Mouse (Mus musculus) stomach, embryonic 16.5 days (tissue): ENCODE data around the gene Tusc2. TPM values are rescaled to one million over a fixed set of nuclear protein-coding genes. Genes with fewer than 3 reads are reported as not detected.
A peak's percentile ranks its signal among the peaks of the same experiment; 100 is the strongest.

Experiments
- ATAC-seq: fragments of 200-750 bp; cut with Nextera tagmentation; 2 replicates; pipeline ENCODE4 v1.8.0; 2017; ENCODE audit warnings: moderate number of reproducible peaks, moderate TSS enrichment; ENCODE audit not compliant: insufficient read depth, low FRiP score
- H3K27ac ChIP-seq: fragments of 300-500 bp; sonication (generic); 2 replicates; pipeline ENCODE4 v1.5.1; 2014; ENCODE audit warnings: low read length
- H3K27me3 ChIP-seq: fragments of 300-500 bp; sonication (generic); 2 replicates; pipeline ENCODE4 v1.6.1; 2014; ENCODE audit warnings: low read length, control low read depth, mixed read lengths; ENCODE audit not compliant: control insufficient read depth, insufficient read depth
- H3K36me3 ChIP-seq: fragments of 300-500 bp; sonication (generic); 2 replicates; pipeline ENCODE4 v1.6.1; 2014; ENCODE audit warnings: low read length; ENCODE audit not compliant: control insufficient read depth, insufficient read depth
- H3K4me1 ChIP-seq: fragments of 300-500 bp; sonication (generic); 2 replicates; pipeline ENCODE4 v1.6.1; 2014; ENCODE audit warnings: low read length, control low read depth, mixed read lengths; ENCODE audit not compliant: control insufficient read depth, insufficient read depth
- H3K4me2 ChIP-seq: fragments of 300-500 bp; sonication (generic); 2 replicates; pipeline ENCODE4 v1.6.1; 2014; ENCODE audit warnings: low read depth, low read length, mixed read lengths
- H3K4me3 ChIP-seq: fragments of 300-500 bp; sonication (generic); replicated peaks from 2 replicates; pipeline ENCODE4 v1.5.1; 2014; ENCODE audit warnings: mild to moderate bottlenecking, low read length
- H3K9ac ChIP-seq: fragments of 300-500 bp; sonication (generic); 2 replicates; pipeline ENCODE4 v1.6.1; 2014; ENCODE audit warnings: low read length
- H3K9me3 ChIP-seq: fragments of 300-500 bp; sonication (generic); replicated peaks from 2 replicates; pipeline ENCODE4 v1.6.1; 2016; ENCODE audit warnings: low read length, control low read depth; ENCODE audit not compliant: control insufficient read depth
- WGBS: fragments of 180-500 bp; shearing (Covaris S2); extraction: QIAGEN DNeasy Blood & Tissue Kit; methylation state at CpG from one replicate; pipeline ENCODE4 v1.1.7; 2014; 5-methylcytosine and 5-hydroxymethylcytosine counted together
- polyA plus RNA-seq: library from polyadenylated mRNA; unstranded; fragments of >200 nt; fragmentation: Nextera tagmentation; extraction: Ambion mirVana; gene quantifications from 2 replicates; pipeline ENCODE4 v1.2.1, GENCODE M21; 2015

The Tusc2 gene
- polyA plus RNA-seq, 1 experiment from 2014 or later: 38.2 TPM

GRCm38 (mm10) chr9:107577871-107578270 is 14.8 kb downstream of the Tusc2 start:
- H3K4me3 ChIP-seq: peak overlapping the region; percentile 4; the same call in 1 of the 2 replicates
- ATAC-seq: no peak
- WGBS: 88% methylated on average over 10 of the region's 10 CpGs
- H3K9ac ChIP-seq: peak overlapping the region; percentile 67; the same call in 1 of the 2 replicates
- H3K27me3 ChIP-seq: no peaks in the 10 kb centered on the region
- peak overlapping the region; percentile 56 for H3K4me2 ChIP-seq
- H3K36me3 ChIP-seq: peaks cover 7% of the 10 kb centered on the region; the same call in 1 of the 2 replicates
- no peak overlapping the region for H3K27ac ChIP-seq
- no peaks in the 10 kb centered on the region for H3K9me3 ChIP-seq
- peaks cover 28% of the 10 kb centered on the region for H3K4me1 ChIP-seq

- WGBS: 72% methylated on average over 3 of the region's 3 CpGs
- no peaks in the 10 kb centered on the region for H3K9me3 ChIP-seq
- H3K9ac ChIP-seq: peak within 1 kb of the TSS; percentile 67; the same call in 1 of the 2 replicates
- H3K4me1 ChIP-seq: peaks cover 28% of the 10 kb centered on the region
- peak within 1 kb of the TSS; percentile 56 for H3K4me2 ChIP-seq
- ATAC-seq: no peak
- H3K27me3 ChIP-seq: no peaks in the 10 kb centered on the region
- peak within 1 kb of the TSS; percentile 94 for H3K27ac ChIP-seq
- H3K4me3 ChIP-seq: peak within 1 kb of the TSS; percentile 4; the same call in 1 of the 2 replicates
- peaks cover 2% of the 10 kb centered on the region; the same call in 1 of the 2 replicates for H3K36me3 ChIP-seq
Observed at GRCm38 (mm10) chr9:107578587-107578986, 15.5 kb downstream of the Tusc2 start, which contains the start of gene Naa80. Gene Naa80 (plus strand): TSS chr9:107578887.

- Histone ChIP-seq H3K9me3 (no peaks in the 10 kb centered on the region), H3K36me3 (no peaks in the 10 kb centered on the region; the same call in 1 of the 2 replicates), H3K27me3 (no peaks in the 10 kb centered on the region), H3K9ac (0 out of 2 replicates have a peak overlapping the region, but pooled peaks have one; percentile 13), H3K4me3 (no peak overlapping the region), H3K4me2 (no peak overlapping the region), H3K4me1 (peaks cover 28% of the 10 kb centered on the region), H3K27ac (peak overlapping the region; percentile 94)
- 90% methylated on average over 14 of the region's 14 CpGs for WGBS
- no peak for ATAC-seq
Observed at GRCm38 (mm10) chr9:107579023-107579900, 16.2 kb downstream of the Tusc2 start.

- peak; percentile 67 for ATAC-seq
- Histone ChIP-seq H3K9me3 (no peaks in the 10 kb centered on the region), H3K4me2 (peak within 1 kb of the TSS; percentile 62), H3K36me3 (no peaks in the 10 kb centered on the region; the same call in 1 of the 2 replicates), H3K4me3 (peak within 1 kb of the TSS; percentile 55), H3K27ac (peak within 1 kb of the TSS; percentile 94), H3K4me1 (peaks cover 28% of the 10 kb centered on the region), H3K27me3 (no peaks in the 10 kb centered on the region), H3K9ac (peak within 1 kb of the TSS; percentile 75)
- under 1% methylated on average over 32 of the region's 32 CpGs for WGBS
Observed at GRCm38 (mm10) chr9:107580501-107581317, 17.7 kb downstream of the Tusc2 start, which contains the start of gene Hyal3. Gene Hyal3 (plus strand): TSS chr9:107580818.

- peaks cover 23% of the 10 kb centered on the region for H3K4me1 ChIP-seq
- H3K4me3 ChIP-seq: peak overlapping the region; percentile 55
- peak overlapping the region; percentile 75 for H3K9ac ChIP-seq
- ATAC-seq: no peak
- peak overlapping the region; percentile 62 for H3K4me2 ChIP-seq
- H3K27me3 ChIP-seq: no peaks in the 10 kb centered on the region
- peak overlapping the region; percentile 94; the same call in 1 of the 2 replicates for H3K27ac ChIP-seq
- H3K36me3 ChIP-seq: no peaks in the 10 kb centered on the region; the same call in 1 of the 2 replicates
- H3K9me3 ChIP-seq: no peaks in the 10 kb centered on the region
- 66% methylated on average over 4 of the region's 4 CpGs for WGBS
Observed at GRCm38 (mm10) chr9:107581584-107581983, 18.5 kb downstream of the Tusc2 start.

GRCm38 (mm10) chr9:107582509-107583062 is 19.5 kb downstream of the Tusc2 start:
- H3K4me3 ChIP-seq: no peak overlapping the region
- no peaks in the 10 kb centered on the region for H3K27me3 ChIP-seq
- no peak overlapping the region for H3K4me2 ChIP-seq
- no peaks in the 10 kb centered on the region for H3K9me3 ChIP-seq
- H3K4me1 ChIP-seq: peaks cover 16% of the 10 kb centered on the region; the same call in 1 of the 2 replicates
- ATAC-seq: no peak
- H3K36me3 ChIP-seq: no peaks in the 10 kb centered on the region; the same call in 1 of the 2 replicates
- 83% methylated on average over 7 of the region's 7 CpGs for WGBS
- no peak overlapping the region for H3K9ac ChIP-seq
- H3K27ac ChIP-seq: no peak overlapping the region

- H3K4me3 ChIP-seq: no peak overlapping the region
- no peaks in the 10 kb centered on the region for H3K27me3 ChIP-seq
- no peaks in the 10 kb centered on the region; the same call in 1 of the 2 replicates for H3K36me3 ChIP-seq
- H3K9ac ChIP-seq: no peak overlapping the region
- H3K27ac ChIP-seq: no peak overlapping the region
- no peak for ATAC-seq
- peaks cover 18% of the 10 kb centered on the region; the same call in 1 of the 2 replicates for H3K4me1 ChIP-seq
- H3K4me2 ChIP-seq: no peak overlapping the region
- 87% methylated on average over 14 of the region's 14 CpGs for WGBS
- H3K9me3 ChIP-seq: no peaks in the 10 kb centered on the region
Observed at GRCm38 (mm10) chr9:107583174-107583573, 20.1 kb downstream of the Tusc2 start.

- no peak overlapping the region for H3K4me2 ChIP-seq
- H3K36me3 ChIP-seq: peaks cover 13% of the 10 kb centered on the region
- no peaks in the 10 kb centered on the region for H3K27me3 ChIP-seq
- peaks cover 31% of the 10 kb centered on the region for H3K4me1 ChIP-seq
- H3K9me3 ChIP-seq: no peaks in the 10 kb centered on the region
- H3K9ac ChIP-seq: no peak overlapping the region
- H3K4me3 ChIP-seq: no peak overlapping the region
- H3K27ac ChIP-seq: no peak overlapping the region
- 90% methylated on average over 5 of the region's 5 CpGs for WGBS
- ATAC-seq: no peak
Observed at GRCm38 (mm10) chr9:107586504-107586903, 23.4 kb downstream of the Tusc2 start.
